Mouse (Mus musculus) layer of hippocampus, adult 8-10 months (tissue): ENCODE measurements around the gene N4bp2l2. TPM values are rescaled to one million over a fixed set of nuclear protein-coding genes. Genes with fewer than 3 reads are reported as not detected.

Source experiments
- DNase-seq, 2 experiments: peaks; one replicate each; pipeline ENCODE4 v3.0.0; 2022; ENCODE audit warnings: low spot score in 2 of 2
- total RNA-seq, 4 experiments: library from RNA; stranded (reverse); gene quantifications; 2 replicates each; pipeline ENCODE4 v1.2.4; 2022

The N4bp2l2 gene
- total RNA-seq, 4 experiments from 2014 or later = 74.7 to 101 (median 91.4) TPM

DNA sequence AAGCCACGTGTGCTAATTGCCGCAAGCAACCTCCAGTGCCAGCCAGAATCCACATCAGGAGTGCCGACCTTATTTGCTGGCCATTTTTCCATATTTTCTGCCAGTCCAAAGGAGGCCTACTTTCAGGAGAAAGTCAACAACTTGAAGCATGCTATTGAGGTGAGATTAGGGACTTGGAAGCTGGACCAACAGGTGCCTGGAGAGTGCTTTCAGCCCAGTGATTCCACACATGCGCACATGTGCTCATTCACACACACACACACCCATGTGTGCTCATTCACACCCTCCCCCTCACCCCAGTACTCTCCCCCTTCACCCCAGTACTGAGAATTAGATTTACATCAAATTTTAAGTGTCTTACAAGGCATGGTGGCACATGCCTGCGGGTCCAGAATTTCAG, 99.0 kb downstream of the N4bp2l2 start:
- no peak for DNase-seq

DNA sequence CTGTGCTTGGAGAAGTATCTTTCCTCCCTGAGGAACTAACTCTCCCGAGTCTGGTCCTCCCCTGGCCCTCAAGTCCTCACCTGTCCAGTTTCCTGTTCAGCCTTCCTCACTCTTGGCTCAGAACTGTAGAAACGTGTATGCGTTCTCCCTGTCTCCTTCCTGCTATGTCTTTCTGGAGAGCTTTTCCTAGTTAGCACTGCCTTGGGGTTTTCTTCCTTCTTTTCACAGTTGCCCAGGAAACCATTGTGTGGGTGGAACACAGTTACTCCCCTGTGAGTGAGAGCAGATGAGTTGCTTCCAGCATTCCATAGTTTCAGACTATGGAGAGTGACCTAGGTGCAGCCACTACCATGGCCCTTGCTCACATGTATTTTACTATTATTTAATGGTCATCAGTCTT, 99.8 kb downstream of the N4bp2l2 start:
- DNase-seq = peak in 1 of 2 experiments; percentile 22

GRCm38 (mm10) chr5:150564426-150564825, 101.6 kb downstream of the N4bp2l2 start:
- no peak for DNase-seq

- no peak for DNase-seq
Measured at GRCm38 (mm10) chr5:150561783-150562182, 104.2 kb downstream of the N4bp2l2 start.

DNA sequence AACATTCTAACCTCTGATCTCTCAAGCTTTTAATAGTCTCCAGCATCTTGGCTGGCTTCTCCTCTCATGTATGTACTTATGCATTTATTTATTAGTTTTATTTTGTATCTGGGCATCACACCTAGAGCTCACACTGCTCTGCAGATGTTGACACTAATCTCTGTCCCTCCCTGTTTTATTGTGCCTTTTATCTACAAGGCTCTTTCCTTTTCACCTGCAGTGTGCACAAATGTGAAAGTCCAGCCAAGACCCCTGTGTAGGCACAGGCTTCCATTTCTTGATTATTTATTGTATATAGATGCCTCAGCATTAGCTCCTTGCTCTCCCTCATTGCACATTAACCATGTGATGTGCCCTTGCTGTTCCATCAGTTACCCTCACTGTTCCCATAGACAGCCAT, 104.6 kb downstream of the N4bp2l2 start:
- DNase-seq = no peak

- DNase-seq = no peak
Measured at GRCm38 (mm10) chr5:150560851-150561250, 105.1 kb downstream of the N4bp2l2 start.

DNA sequence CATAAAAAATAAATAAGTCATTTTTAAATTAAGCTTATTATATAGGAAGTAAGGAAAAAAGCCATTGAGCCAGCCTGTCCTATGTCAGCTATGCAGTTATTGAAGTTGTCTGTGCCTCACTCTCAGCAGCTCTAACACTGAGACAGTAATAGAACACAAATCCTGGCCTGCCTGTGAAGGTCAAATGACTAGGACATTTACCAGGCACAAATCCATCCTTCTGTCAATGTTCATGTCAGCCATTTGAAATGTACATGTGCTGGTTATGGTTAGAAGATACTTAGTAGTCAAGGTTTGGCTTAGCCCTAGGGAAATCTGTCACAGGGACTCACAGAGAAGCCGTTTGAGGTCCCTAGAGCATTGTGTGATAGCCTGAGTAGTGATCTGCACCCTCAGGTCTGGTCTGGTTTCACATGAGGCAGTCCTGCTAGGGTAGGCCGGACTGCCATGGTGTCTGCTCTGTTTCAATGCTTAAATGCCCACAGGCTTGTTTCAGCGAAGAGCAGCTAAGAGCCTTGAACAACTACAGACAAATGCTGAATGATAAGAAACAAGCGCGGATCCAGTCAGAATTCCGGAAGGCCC, 106.4 kb downstream of the N4bp2l2 start:
- no peak for DNase-seq

Other genes starting within 250 kb of the N4bp2l2 start
- under 1 TPM in 1 of 4 experiments, not detected in 3; 0.43 TPM for gene Zar1l, start 148.0 kb downstream of the N4bp2l2 start, total RNA-seq
- gene Brca2, start 143.6 kb downstream of the N4bp2l2 start, total RNA-seq = 10 to 100 TPM in 1 of 4 experiments, 1 to 10 TPM in 3; 5.9 to 10.4 (median 6.8) TPM
- gene N4bp2l1, start 69.0 kb downstream of the N4bp2l2 start, total RNA-seq = 10 to 100 TPM; 49.7 to 69.3 (median 56.6) TPM
- gene Pds5b, start 7.6 kb upstream of the N4bp2l2 start, total RNA-seq = 10 to 100 TPM; 66.0 to 88.3 (median 80.5) TPM